Mouse (Mus musculus) left cerebral cortex, postnatal 10 days (tissue): ENCODE measurements around the gene Ndufb11. TPM values are rescaled to one million over a fixed set of nuclear protein-coding genes. Genes with fewer than 3 reads are reported as not detected.

Experiments used
- total RNA-seq, 2 experiments: library from RNA; stranded (reverse); gene quantifications; 2 replicates each; pipeline ENCODE4 v1.2.3; 2021

Ndufb11 gene
- total RNA-seq, 2 experiments from 2014 or later, result 151 to 160 TPM

Other genes starting within 250 kb of the Ndufb11 start
- 1 to 10 TPM; 7.3 to 8.1 TPM for gene Jade3, start 191.9 kb downstream of the Ndufb11 start, total RNA-seq
- gene Rgn, start 67.8 kb downstream of the Ndufb11 start, total RNA-seq, result under 1 TPM; 0.22 to 0.49 TPM
- gene Rbm10, start 116 bp downstream of the Ndufb11 start, total RNA-seq, result 10 to 100 TPM; 32.6 to 34.4 TPM
- 100 to 1,000 TPM; 441 to 479 TPM for gene Uba1, start 40.7 kb upstream of the Ndufb11 start, total RNA-seq
- 100 to 1,000 TPM; 298 to 304 TPM for gene Cdk16, start 70.3 kb upstream of the Ndufb11 start, total RNA-seq
- 10 to 100 TPM; 78.0 to 80.0 TPM for gene Usp11, start 86.3 kb upstream of the Ndufb11 start, total RNA-seq
- 100 to 1,000 TPM; 210 to 211 TPM for gene Araf, start 180.2 kb upstream of the Ndufb11 start, total RNA-seq